Mouse (Mus musculus) C2C12 (cell line): ENCODE results near the gene Tmem178b. TPM values are rescaled to one million over a fixed set of nuclear protein-coding genes. Genes with fewer than 3 reads are reported as not detected.

Experiments used
- H3K27me3 ChIP-seq: one replicate; pipeline ENCODE4 v1.6.1; 2011; ENCODE audit not compliant: control insufficient read depth, insufficient read depth, insufficient read length
- H3K36me3 ChIP-seq: one replicate; pipeline ENCODE4 v1.6.1; 2011; ENCODE audit not compliant: control insufficient read depth, insufficient read depth
- H3K4me3 ChIP-seq: one replicate; pipeline ENCODE4 v1.5.1; 2011; ENCODE audit warnings: mild to moderate bottlenecking, control low read depth; ENCODE audit not compliant: poor library complexity, insufficient read depth, severe bottlenecking
- H3K79me2 ChIP-seq: one replicate; pipeline ENCODE4 v1.6.1; 2011; ENCODE audit not compliant: control insufficient read depth, insufficient read depth
- H3K79me3 ChIP-seq: one replicate; pipeline ENCODE4 v1.6.1; 2011; ENCODE audit warnings: low read depth, control low read depth
- H3ac ChIP-seq: one replicate; pipeline ENCODE3; 2011; ENCODE audit warnings: low read depth; ENCODE audit not compliant: control insufficient read depth, insufficient read length
- CEBPB ChIP-seq: IDR thresholded peaks from one replicate; pipeline ENCODE4 v1.6.1; 2011; ENCODE audit warnings: low read depth, mild to moderate bottlenecking, control low read depth, moderate library complexity
- CTCF ChIP-seq: IDR thresholded peaks from one replicate; pipeline ENCODE4 v1.5.1; 2011; ENCODE audit not compliant: control insufficient read depth, insufficient read depth, insufficient read length
- FOSL1 ChIP-seq: IDR thresholded peaks from one replicate; pipeline ENCODE4 v1.8.0; 2011; ENCODE audit warnings: mild to moderate bottlenecking, low read length; ENCODE audit not compliant: poor library complexity, insufficient read depth, severe bottlenecking
- MAX ChIP-seq: IDR thresholded peaks from one replicate; pipeline ENCODE4 v1.6.1; 2011; ENCODE audit warnings: mild to moderate bottlenecking, control low read depth
- MYOD1 ChIP-seq: IDR thresholded peaks from one replicate; pipeline ENCODE4 v1.6.1; 2011; ENCODE audit warnings: low read depth; ENCODE audit not compliant: control insufficient read depth, insufficient read length
- MYOG ChIP-seq: IDR thresholded peaks from one replicate; pipeline ENCODE4 v1.6.1; 2011; ENCODE audit not compliant: control insufficient read depth, insufficient read length; ENCODE audit errors: extremely low read depth
- USF1 ChIP-seq: IDR thresholded peaks from one replicate; pipeline ENCODE4 v1.6.1; 2011; ENCODE audit warnings: low read depth, mild to moderate bottlenecking, control low read depth, moderate library complexity
- polyA plus RNA-seq: library from polyadenylated mRNA; unstranded; fragments of >200 nt; fragmentation: generic; extraction: Trizol; gene quantifications from one replicate; pipeline ENCODE4 v1.2.1, GENCODE M21; 2012; ENCODE audit warnings: missing spikeins

The Tmem178b gene
- polyA plus RNA-seq, 1 experiment = 0.01 TPM

DNA sequence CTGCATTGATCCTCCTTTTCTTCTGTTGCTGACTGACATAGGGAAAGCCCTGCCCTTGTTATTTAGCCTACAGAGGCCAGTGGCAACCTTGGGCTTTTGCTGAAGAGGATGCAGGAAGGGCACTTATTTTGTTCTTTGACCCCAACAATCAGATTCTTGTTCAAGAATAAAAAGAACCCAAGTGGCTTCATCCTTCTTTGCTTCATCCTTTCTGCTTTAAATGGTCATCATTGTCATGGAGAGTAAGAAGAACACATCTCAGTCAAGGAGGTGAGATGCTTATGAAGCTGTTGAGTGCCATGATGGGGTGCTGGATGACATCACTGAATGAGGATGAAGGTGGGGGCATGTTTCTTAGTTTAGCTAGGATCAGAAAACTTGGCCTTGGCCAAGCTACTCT lies 159.8 kb downstream of the Tmem178b start:
- Histone ChIP-seq H3K27me3 (peaks cover 6% of the 10 kb centered on the region), H3K4me3 (no peak overlapping the region), H3K79me2 (no peaks in the 10 kb centered on the region), H3ac (no peak overlapping the region), H3K36me3 (no peaks in the 10 kb centered on the region), H3K79me3 (no peaks in the 10 kb centered on the region)
- TF ChIP-seq USF1 (no peak), MYOD1 (no peak), FOSL1 (no peak), CEBPB (no peak), MAX (no peak), MYOG (no peak), CTCF (no peak)

DNA sequence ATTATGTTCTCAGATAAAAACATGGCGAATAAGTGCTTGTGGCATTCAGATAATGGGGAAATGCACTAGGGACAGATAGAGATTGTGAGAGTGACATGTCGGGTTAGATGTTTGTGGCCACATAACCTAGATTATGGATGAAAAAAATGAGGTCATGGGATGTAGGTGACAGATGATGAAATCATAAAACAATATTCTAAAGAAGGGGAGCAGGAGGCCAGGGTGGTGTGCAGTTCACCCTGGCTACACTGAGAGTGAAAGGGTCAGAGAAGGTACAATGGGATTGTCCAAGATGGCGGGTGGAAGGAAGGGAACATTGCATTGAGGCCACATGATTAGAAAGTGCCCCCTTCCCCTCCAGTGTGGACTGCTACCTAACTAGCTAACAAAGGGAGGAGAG lies 160.9 kb downstream of the Tmem178b start:
- Histone ChIP-seq H3K27me3 (peaks cover 6% of the 10 kb centered on the region), H3ac (no peak overlapping the region), H3K36me3 (no peaks in the 10 kb centered on the region), H3K4me3 (no peak overlapping the region), H3K79me2 (no peaks in the 10 kb centered on the region), H3K79me3 (no peaks in the 10 kb centered on the region)
- no peak for TF ChIP-seq USF1
- no peak for TF ChIP-seq MAX
- no peak for TF ChIP-seq CEBPB
- TF ChIP-seq MYOD1 = no peak
- TF ChIP-seq MYOG = no peak
- no peak for TF ChIP-seq CTCF
- no peak for TF ChIP-seq FOSL1

DNA sequence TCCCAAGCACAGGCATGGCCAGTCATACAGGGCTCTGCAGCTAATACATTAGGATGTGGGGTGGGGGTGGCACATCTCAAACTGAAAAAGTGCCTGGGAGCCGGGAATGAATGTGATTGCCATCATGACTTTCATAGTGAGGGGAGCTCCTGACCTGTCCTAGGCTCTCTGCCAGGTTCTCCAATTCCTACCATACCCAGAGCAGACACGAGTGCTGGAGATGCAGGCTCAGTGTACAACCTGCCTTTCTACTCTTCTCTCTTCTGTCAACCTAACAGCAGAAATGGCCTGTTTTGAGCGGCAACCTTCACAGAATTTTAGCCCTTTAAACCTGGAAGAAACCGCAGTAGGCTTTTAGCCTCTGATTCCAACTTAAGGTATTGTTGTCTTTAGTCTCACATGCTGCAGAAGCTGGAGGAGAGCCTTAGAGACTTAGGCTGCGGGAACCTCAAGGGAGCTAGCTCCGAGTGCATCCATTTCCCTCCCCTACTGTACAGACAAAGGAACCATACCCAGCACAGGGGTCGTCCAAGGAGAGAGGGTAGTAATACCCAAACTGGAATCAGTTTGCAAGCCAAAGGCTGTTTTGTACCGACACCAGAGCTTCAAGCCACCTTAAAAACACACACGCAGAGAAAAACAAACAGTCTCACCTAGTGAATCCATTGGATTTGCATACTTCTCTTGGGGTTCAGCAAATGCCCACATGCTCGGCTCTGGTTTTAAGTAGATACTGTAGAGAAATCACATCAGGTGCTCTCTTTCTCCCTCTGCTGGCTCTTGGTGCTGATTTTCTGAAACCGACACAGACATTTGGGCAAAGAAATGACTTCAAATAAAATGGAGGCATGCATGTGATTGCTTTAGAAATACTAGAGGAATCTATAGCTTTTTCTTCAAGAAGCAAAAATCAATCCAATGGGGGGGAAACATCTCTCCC lies 176.2 kb downstream of the Tmem178b start:
- Histone ChIP-seq H3K79me3 (no peaks in the 10 kb centered on the region), H3ac (no peak overlapping the region), H3K4me3 (no peak overlapping the region), H3K27me3 (no peaks in the 10 kb centered on the region), H3K36me3 (no peaks in the 10 kb centered on the region), H3K79me2 (no peaks in the 10 kb centered on the region)
- TF ChIP-seq FOSL1 (no peak), MYOD1 (no peak), USF1 (no peak), MYOG (no peak), CTCF (no peak), MAX (no peak), CEBPB (no peak)

DNA sequence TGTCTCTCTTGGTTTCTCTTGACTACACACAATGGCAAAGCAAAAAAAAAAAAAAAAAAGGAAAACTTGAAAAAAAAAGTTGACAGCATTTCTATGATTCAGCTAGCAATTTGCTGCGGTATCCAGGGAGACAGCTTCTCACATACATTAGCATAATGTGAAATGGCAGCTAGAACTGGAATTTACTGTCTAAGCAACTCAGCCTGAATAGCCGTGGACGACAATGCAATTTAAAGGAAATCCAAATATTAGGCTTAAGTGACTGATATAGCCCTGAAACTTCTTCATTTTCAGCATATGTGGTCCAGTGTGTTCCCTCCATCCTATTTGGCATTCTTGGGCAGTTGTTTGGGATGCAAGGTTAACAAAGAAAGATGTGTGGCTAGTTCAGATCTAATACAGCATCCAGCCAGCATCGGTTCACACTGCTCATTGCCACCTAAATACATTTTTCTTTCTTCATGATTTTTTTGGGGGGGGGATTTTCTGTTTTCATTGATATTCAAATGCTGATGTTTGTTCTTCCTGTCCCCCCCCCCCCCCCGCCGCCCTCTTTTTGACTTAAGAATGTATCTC lies 176.9 kb downstream of the Tmem178b start:
- H3K36me3 ChIP-seq = no peaks in the 10 kb centered on the region
- no peak overlapping the region for H3K4me3 ChIP-seq
- H3ac ChIP-seq = no peak overlapping the region
- H3K79me2 ChIP-seq = no peaks in the 10 kb centered on the region
- TF ChIP-seq MYOG (no peak), MYOD1 (no peak), CTCF (no peak), USF1 (no peak), MAX (no peak), CEBPB (no peak), FOSL1 (no peak)
- no peaks in the 10 kb centered on the region for H3K79me3 ChIP-seq
- H3K27me3 ChIP-seq = no peaks in the 10 kb centered on the region

DNA sequence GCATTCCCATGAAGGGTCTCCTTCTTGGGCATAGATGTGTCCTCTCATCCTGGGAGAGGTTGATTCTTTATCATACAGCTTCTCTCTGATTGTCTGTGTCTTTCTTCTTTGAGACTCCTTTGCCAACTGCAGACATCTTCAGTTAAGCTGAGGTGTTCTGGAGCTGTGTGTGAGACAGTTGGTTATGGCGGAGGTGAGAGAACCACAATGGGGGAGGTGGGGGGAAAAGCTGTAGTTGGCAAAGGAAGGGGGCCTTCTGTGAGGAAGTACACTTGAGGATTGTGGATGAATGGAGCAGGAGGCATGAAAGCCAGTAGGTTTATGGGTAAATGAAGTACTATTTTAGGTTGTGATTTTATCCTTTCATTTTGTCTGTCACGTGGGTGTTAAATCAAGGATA lies 178.6 kb downstream of the Tmem178b start:
- H3K27me3 ChIP-seq = no peaks in the 10 kb centered on the region

More for the DNA sequence above, 178.6 kb downstream of the Tmem178b start:
- no peaks in the 10 kb centered on the region for H3K79me2 ChIP-seq
- TF ChIP-seq MYOD1 (no peak), USF1 (no peak), CTCF (no peak), MAX (no peak), MYOG (no peak), CEBPB (no peak)
- no peak overlapping the region for H3K4me3 ChIP-seq
- H3K79me3 ChIP-seq = no peaks in the 10 kb centered on the region
- H3ac ChIP-seq = no peak overlapping the region
- H3K36me3 ChIP-seq = no peaks in the 10 kb centered on the region
